Mouse (Mus musculus): ENCODE results near the gene Serpine1. TPM values are rescaled to one million over a fixed set of nuclear protein-coding genes. Genes with fewer than 3 reads are reported as not detected.
A peak's percentile ranks its signal among the peaks of the same experiment; 100 is the strongest.
"Not testable (repeated sequence)": the region's sequence is repeated elsewhere in the genome, so short reads cannot be mapped to it uniquely, and the experiment has no call there.

Gene Serpine1
- polyA plus RNA-seq (2015; fragmentation: Nextera tagmentation; extraction: Ambion mirVana): 0.25 TPM in 1 of 2 replicates, not detected in the other

DNA sequence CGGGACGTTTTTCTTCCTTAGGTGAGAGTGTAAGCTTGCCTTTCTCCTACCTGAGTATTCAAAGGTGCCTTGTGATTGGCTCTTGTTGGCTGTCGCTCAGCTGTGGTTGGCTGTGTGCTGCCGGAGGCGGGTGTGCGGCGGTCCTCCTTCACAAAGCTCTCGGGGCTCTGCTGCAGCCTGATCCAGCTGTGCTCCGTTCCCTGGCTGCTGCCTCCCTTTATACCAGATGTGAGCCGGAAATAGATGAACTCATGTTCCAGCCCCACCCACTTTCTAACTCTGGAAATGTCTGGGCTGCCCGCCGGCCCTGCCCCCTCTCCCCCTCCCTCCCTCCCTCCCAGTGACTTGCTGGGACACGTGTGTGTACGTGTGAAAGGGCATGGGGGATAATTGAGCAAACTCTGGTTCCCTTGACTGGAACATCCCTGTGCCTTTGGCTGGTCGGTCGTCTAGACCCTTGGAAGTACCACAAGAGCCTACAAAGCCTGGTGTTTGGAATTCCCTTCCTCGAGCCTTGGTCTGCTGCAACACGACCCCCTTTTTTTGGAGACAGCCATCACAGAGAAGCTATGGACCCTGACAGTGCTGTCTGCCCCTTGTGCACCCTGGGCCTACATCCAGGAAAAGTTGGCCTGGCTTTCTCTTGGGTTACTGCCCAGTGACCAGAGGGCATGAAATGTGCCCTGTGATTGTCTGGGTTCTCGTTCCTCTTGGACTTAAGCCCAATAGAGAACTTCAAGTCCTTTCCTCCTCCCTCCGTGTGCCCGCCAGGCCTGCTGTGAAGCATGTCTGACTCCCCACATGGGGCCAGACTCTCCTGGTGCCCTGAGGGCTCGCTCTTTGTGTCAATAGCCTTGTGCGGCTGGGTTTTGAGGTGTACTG is at the start of gene Serpine1:
Serpine1 (minus strand) TSS at position 190 of the 882 bp plus-strand sequence.
- 19% methylated on average over 23 of the region's 23 CpGs for WGBS
- peak; percentile 92 for ATAC-seq (ENCODE audit: low read depth)
- Histone ChIP-seq H3K27ac (replicated peaks) (0 out of 2 replicates have a peak within 1 kb of the TSS, but pooled peaks have one; percentile 18), H3K9me3 (no peaks in the 10 kb centered on the region), H3K27me3 (no peaks in the 10 kb centered on the region; the same call in 1 of the 2 replicates), H3K36me3 (no peaks in the 10 kb centered on the region), H3K4me1 (replicated peaks) (peaks cover 19% of the 10 kb centered on the region), H3K4me3 (peak within 1 kb of the TSS; percentile 30), H3K9ac (peak within 1 kb of the TSS; percentile 55), H3K4me2 (peak within 1 kb of the TSS; percentile 51)

DNA sequence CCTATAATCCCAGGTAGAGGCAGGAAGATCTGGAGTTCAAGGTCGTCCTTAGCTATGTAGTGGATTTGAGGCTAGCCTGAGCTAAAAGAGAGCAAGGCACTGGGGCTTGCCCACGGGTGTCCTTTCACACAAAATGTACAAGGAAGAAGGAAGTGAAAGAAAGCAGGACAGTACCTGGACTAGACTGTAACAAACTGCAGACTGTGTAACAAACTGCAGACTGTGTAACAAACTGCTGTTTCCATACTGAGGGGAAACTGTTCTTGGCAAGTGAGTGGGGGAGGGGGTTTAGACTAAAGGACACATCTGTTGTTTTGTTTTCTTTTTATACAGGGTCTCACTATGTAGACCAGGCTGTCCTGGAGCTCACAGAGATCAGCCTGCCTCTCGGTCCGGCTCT is 49.2 kb upstream of the Serpine1 start:
- Histone ChIP-seq H3K27ac (replicated peaks) (no peak overlapping the region), H3K4me3 (no peak overlapping the region), H3K9me3 (no peaks in the 10 kb centered on the region), H3K36me3 (no peaks in the 10 kb centered on the region), H3K27me3 (no peaks in the 10 kb centered on the region), H3K9ac (no peak overlapping the region), H3K4me1 (replicated peaks) (peaks cover 19% of the 10 kb centered on the region), H3K4me2 (no peak overlapping the region)
- 72% methylated on average over 4 of the region's 4 CpGs for WGBS
- no peak for ATAC-seq (ENCODE audit: low read depth)

DNA sequence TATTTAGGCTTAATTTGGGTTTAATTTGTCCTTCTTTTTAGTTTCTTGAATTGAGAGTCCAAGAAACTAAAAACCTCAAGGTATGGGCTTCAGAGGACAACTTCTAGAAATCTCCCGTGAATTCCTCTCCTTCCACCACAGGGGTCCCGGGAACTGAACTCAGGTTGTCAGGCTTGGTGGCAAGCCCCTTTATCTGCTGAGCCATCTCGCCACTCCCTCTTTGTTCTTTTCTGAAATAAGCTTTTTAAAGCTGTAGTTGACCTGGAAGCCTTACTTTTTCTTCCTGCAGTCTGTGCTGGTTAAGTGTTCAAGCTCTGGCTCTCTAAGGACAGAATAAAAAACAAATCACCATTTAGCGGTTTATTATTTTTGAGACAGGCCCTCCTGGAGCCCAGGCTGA is 46.8 kb upstream of the Serpine1 start:
- Histone ChIP-seq H3K27ac (replicated peaks) (no peak overlapping the region), H3K4me2 (no peak overlapping the region), H3K27me3 (no peaks in the 10 kb centered on the region), H3K4me1 (replicated peaks) (peaks cover 33% of the 10 kb centered on the region), H3K36me3 (no peaks in the 10 kb centered on the region), H3K9me3 (no peaks in the 10 kb centered on the region), H3K4me3 (no peak overlapping the region), H3K9ac (no peak overlapping the region)
- ATAC-seq (ENCODE audit: low read depth): no peak
- WGBS: 77% methylated on average over 4 of the region's 4 CpGs

DNA sequence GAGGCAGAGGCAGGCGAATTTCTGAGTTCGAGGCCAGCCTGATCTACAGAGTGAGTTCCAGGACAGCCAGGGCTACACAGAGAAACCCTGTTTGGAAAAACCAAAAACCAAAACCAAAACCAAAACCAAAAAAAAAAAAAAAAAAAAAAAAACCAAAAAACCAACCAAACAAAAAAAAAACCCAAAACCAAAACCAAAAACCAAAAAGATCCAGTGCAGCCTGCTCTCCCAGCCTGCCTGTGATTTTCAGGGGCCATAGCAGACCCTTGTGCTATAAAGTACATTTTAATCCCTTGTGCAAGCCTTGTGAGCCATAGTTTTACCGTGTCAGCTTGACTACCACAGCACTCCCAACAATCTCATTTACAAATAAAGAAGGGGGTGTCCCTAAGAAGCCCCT is 45.9 kb upstream of the Serpine1 start:
- H3K4me3 ChIP-seq; H3K36me3 ChIP-seq; H3K9ac ChIP-seq; H3K27ac ChIP-seq (replicated peaks); ATAC-seq (ENCODE audit: low read depth); H3K27me3 ChIP-seq; H3K4me2 ChIP-seq; H3K9me3 ChIP-seq: not testable (repeated sequence)
- 92% methylated on average over 3 of the region's 3 CpGs for WGBS
- H3K4me1 ChIP-seq (replicated peaks): peaks cover 29% of the 10 kb centered on the region

DNA sequence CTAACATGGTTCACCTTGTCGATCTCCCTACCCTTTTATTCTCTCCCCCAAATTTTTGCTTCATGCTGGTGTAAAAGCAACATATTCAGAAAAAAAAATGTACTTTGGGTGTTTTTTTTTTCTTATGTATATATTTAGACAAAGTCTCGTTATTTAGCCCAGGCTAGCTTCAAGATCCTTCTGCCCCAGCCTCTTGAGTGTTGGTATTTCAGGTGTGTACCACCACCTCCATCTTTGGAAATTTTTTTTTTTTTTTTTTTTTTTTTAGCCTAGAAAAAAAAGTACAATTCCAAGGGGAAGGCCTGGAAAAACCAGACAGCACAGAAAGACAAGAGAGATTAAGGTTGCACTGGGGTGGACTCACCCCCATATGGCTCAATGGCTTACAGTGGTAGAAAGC is 44.9 kb upstream of the Serpine1 start:
- no peak overlapping the region for H3K4me3 ChIP-seq
- H3K4me2 ChIP-seq: no peak overlapping the region
- no peak overlapping the region for H3K9ac ChIP-seq
- no peak overlapping the region for H3K27ac ChIP-seq (replicated peaks)
- no peaks in the 10 kb centered on the region for H3K36me3 ChIP-seq
- H3K27me3 ChIP-seq: no peaks in the 10 kb centered on the region
- peaks cover 19% of the 10 kb centered on the region for H3K4me1 ChIP-seq (replicated peaks)
- WGBS: 86% methylated on average over 2 of the region's 2 CpGs
- no peaks in the 10 kb centered on the region for H3K9me3 ChIP-seq
- no peak for ATAC-seq (ENCODE audit: low read depth)

DNA sequence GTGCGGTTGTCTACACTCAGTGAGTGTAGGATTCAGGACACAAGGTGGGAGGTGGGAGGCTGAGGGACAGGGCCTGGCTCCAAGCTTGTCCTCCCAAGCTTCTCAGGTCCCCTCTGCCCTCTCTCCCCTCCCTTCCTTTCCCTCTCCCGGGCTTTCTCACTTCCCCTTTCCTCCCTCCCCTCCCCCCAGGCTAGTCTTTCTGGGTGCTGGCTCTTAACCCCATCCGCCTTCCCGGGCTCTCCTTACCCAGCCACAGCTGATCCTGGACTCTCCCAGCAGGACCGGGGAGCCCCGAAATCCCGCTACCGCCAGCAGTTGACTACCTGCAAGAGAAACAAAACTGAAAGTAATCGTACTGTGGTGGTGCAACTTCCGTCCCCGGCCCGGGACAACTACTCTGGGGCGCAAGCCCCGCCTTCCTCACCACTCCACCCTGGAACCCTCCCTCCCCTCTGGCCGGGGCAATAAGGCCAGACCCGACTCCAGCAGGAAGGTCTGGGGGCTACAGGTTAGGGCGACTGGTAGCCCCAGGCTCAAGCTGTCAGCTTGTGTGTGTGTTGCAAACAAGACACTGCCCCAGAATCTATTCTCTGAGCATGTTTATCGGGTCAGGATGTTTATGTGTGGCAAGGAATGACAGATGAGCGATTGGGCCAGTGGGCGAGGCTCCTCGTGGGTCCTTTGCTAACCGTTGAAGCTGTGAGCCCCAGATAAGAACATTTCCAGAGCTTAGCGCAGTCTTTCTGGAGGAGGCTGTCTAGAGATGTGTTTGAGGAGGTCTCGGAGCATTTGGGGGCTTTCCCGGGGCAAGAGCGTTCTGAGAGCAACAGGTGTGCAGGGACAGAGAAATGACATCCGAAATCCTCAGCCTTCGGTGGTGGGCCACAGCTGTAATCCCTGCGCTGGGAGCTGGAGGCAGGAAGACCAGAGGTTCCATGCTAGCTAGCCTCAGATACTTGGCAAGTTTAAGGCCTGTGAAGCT is 44.1 kb upstream of the Serpine1 start, which contains the start of gene Trim56:
Trim56 (minus strand) TSS at position 344 of the 982 bp plus-strand sequence.
- 12% methylated on average over 29 of the region's 29 CpGs for WGBS
- Histone ChIP-seq H3K4me2 (peak within 1 kb of the TSS; percentile 58), H3K27ac (replicated peaks) (no peak within 1 kb of the TSS), H3K9ac (peak within 1 kb of the TSS; percentile 69), H3K4me3 (peak within 1 kb of the TSS; percentile 42), H3K4me1 (replicated peaks) (peaks cover 17% of the 10 kb centered on the region), H3K27me3 (no peaks in the 10 kb centered on the region), H3K9me3 (no peaks in the 10 kb centered on the region), H3K36me3 (no peaks in the 10 kb centered on the region)
- ATAC-seq (ENCODE audit: low read depth): peak; percentile 59

DNA sequence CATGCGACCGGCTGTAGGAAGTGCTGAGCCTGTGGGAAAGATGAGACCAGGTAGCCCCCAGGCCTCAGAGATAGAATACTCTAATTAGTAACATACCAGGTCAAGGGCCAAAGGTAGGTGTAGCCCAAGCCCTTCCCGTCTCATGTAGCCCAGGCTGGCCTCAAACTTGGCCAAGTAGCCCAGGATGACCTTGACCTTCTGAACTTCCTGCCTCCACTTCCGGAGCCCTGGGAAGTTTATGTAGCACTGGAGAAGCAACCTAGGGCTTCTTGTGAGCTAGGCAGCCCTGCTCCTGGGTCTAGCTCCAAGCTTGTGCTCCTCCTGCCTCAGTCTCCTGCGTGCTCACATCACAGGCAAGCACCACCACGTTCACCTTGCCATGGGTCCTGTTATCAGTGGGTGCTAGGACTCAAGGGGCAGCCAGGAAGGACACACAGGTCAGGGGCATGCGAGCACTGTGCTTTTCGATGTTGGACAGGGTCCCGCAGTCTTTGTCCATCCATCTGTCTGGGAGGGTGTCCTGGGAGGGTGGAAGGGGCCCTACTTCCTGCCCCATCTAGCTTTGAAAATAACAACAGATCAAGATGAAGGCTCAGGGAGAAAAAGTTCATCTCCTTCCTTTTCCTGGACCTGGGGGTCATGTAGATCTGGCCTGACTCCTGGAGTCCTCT is 43.0 kb upstream of the Serpine1 start:
- H3K4me3 ChIP-seq: peak overlapping the region; percentile 42
- no peaks in the 10 kb centered on the region for H3K27me3 ChIP-seq
- WGBS: 82% methylated on average over 9 of the region's 9 CpGs
- H3K27ac ChIP-seq (replicated peaks): no peak overlapping the region
- H3K36me3 ChIP-seq: no peaks in the 10 kb centered on the region
- H3K4me1 ChIP-seq (replicated peaks): peaks cover 17% of the 10 kb centered on the region
- peak overlapping the region; percentile 69 for H3K9ac ChIP-seq
- ATAC-seq (ENCODE audit: low read depth): no peak
- H3K4me2 ChIP-seq: peak overlapping the region; percentile 58
- no peaks in the 10 kb centered on the region for H3K9me3 ChIP-seq

DNA sequence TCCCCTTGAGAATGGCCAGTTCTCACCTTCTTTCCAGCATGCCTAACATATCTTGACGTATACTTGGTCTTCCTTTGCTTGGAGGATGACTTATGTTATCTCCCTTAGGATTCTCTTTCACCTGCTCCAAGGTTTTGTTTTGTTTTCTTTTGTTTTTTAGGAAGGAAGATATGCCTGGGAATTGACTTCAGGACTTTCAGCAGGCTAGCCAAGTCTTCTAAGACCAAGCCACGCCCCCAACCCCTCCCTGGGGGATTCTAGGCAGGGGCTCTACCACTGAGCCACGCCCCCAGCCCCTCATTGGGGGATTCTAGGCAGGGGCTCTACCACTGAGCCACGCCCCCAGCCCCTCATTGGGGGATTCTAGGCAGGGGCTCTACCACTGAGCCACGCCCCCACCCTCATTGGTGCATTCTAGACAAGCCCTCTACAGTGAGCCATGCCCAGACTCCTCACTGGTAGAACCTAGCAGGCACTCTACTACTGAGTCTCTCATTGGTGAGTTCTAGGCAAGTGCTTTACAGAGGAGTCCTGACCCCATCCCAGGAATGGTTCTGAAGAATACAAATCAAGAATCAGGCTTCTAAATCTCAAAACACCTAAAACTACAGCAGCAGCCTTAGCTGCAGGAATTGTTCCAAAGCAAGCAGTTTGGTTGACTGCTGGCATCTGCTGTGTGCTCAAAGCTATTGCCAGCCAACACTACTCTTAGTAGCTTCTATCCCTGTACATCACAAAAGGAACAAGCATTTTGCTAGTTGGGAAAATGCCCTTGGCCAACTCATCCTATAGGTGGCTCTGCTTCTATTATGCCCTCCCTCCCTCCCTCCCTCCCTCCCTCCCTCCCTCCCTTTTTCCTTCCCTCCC is 39.7 kb upstream of the Serpine1 start:
- WGBS: 89% methylated on average over 5 of the region's 5 CpGs

DNA sequence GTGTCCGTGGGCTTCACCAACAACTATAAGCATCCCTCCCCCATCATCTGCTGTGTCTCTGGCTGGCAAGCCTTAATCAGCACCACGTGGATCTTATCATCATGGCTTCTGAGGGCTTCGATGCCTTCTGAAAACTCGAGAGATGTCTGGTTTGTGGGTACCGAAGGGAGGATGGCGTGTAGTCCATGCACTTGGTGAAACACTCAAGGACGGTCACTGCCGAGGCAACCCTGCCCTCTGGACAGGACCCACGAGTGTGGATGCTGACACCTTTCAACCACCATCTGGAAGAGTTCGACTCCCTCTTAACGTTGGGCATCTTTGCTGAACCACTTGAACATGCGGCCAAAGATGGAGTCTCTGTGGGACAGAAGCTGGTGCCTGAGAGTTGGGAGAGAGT is 38.8 kb upstream of the Serpine1 start:
- Histone ChIP-seq H3K9me3 (no peaks in the 10 kb centered on the region), H3K4me2 (no peak overlapping the region), H3K27ac (replicated peaks) (no peak overlapping the region), H3K36me3 (no peaks in the 10 kb centered on the region), H3K4me1 (replicated peaks) (peaks cover 9% of the 10 kb centered on the region), H3K9ac (no peak overlapping the region), H3K27me3 (no peaks in the 10 kb centered on the region), H3K4me3 (no peak overlapping the region)
- ATAC-seq (ENCODE audit: low read depth): no peak
- 94% methylated on average over 12 of the region's 12 CpGs for WGBS

More for the DNA sequence above, 39.7 kb upstream of the Serpine1 start:
- no peak for ATAC-seq (ENCODE audit: low read depth)
- Histone ChIP-seq H3K4me2 (no peak overlapping the region), H3K27ac (replicated peaks) (no peak overlapping the region), H3K27me3 (no peaks in the 10 kb centered on the region), H3K4me3 (no peak overlapping the region), H3K9me3 (no peaks in the 10 kb centered on the region), H3K4me1 (replicated peaks) (peaks cover 17% of the 10 kb centered on the region), H3K9ac (no peak overlapping the region), H3K36me3 (no peaks in the 10 kb centered on the region)

DNA sequence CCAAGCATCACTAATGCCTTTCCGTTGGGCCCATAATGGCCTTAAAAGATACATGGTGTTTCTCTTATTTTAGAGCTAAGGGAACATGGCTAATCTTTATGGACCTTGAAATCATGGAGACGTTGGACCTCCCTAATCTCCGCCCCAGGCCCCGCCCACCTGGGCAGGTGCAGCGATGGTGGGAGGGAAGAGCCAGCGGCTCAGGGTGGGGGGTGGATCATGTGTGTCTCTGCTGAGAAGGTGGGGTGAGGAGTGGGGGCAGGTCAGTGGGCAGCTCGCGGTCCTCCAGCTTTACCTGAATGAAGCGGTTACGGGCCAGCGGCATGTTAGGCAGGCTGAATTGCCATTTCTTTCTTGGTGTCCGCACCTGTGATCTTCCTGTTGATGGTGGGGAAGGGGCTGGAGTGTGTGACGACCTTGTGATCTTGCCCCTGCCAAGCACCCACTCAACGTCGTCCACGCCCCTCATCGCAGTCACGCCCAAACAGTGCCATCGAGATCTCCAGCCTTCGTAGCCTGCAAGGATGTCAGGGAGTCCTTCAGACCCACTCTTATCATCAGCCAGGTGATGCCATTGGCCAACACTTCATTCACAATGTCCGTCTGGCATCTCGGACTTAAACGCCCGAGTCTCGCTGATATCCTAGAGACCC is 38.0 kb upstream of the Serpine1 start:
- Histone ChIP-seq H3K9me3 (no peaks in the 10 kb centered on the region), H3K4me1 (replicated peaks) (peaks cover 2% of the 10 kb centered on the region; the same call in 1 of the 2 replicates), H3K36me3 (no peaks in the 10 kb centered on the region), H3K4me2 (no peak overlapping the region), H3K27ac (replicated peaks) (no peak overlapping the region), H3K4me3 (no peak overlapping the region), H3K9ac (no peak overlapping the region), H3K27me3 (no peaks in the 10 kb centered on the region)
- 53% methylated on average over 25 of the region's 25 CpGs for WGBS
- ATAC-seq (ENCODE audit: low read depth): no peak

Measured in neural tube, embryonic 13.5 days (tissue).